Mouse (Mus musculus) midbrain, embryonic 16.5 days (tissue): ENCODE results near the gene Zbtb9. TPM values are rescaled to one million over a fixed set of nuclear protein-coding genes. Genes with fewer than 3 reads are reported as not detected.

ENCODE experiments used
- microRNA-seq: library from miRNA; unstranded; fragments of <30 nt; microRNA quantifications from one replicate; pipeline ENCODE4, GENCODE M21; 2017
- polyA plus RNA-seq: library from polyadenylated mRNA; unstranded; fragments of >200 nt; fragmentation: Nextera tagmentation; extraction: Ambion mirVana; gene quantifications from 2 replicates; pipeline ENCODE4 v1.2.1, GENCODE M21; 2015

The Zbtb9 gene
- polyA plus RNA-seq, 1 experiment from 2014 or later: 13.8 TPM

Small RNA genes lying within 50 kb of the gene (microRNA-seq; reads per million reads assigned to microRNA genes)
- gene Mir3083: 1.2 reads per million
- gene Mir6968: 0.86 reads per million

Other genes starting within 250 kb of the Zbtb9 start
- 62.3 and 64.2 TPM in 2 replicates for gene Bnip1, start 192.1 kb upstream of the Zbtb9 start, polyA plus RNA-seq
- gene Nkx2-5, start 128.2 kb upstream of the Zbtb9 start, polyA plus RNA-seq: not detected in 2 replicates
- 2.3 and 3.3 TPM in 2 replicates for gene Kifc5b, start 56.1 kb upstream of the Zbtb9 start, polyA plus RNA-seq
- 24.5 and 28.0 TPM in 2 replicates for gene Phf1, start 40.1 kb upstream of the Zbtb9 start, polyA plus RNA-seq
- gene Cuta, start 33.6 kb upstream of the Zbtb9 start, polyA plus RNA-seq: 130 TPM in 2 replicates
- 4.3 and 4.6 TPM in 2 replicates for gene Syngap1, start 31.9 kb upstream of the Zbtb9 start, polyA plus RNA-seq
- gene Bak1, start 55.8 kb downstream of the Zbtb9 start, polyA plus RNA-seq: 2.9 and 3.7 TPM in 2 replicates
- gene Itpr3, start 84.1 kb downstream of the Zbtb9 start, polyA plus RNA-seq: 0.70 and 0.73 TPM in 2 replicates
- 360 and 384 TPM in 2 replicates for gene Uqcc2, start 160.7 kb downstream of the Zbtb9 start, polyA plus RNA-seq
- gene Ip6k3, start 194.6 kb downstream of the Zbtb9 start, polyA plus RNA-seq: 0.14 and 0.15 TPM in 2 replicates
- 20.8 and 22.8 TPM in 2 replicates for gene Lemd2, start 231.3 kb downstream of the Zbtb9 start, polyA plus RNA-seq